Mouse (Mus musculus) testis, postnatal 10 days (tissue): Measurements from ENCODE around the gene Rgmb.

Source experiments
- DNase-seq: peaks from one replicate; pipeline ENCODE4 v3.0.0; 2021; ENCODE audit warnings: low spot score

Gene Rgmb

GRCm38 (mm10) chr17:15830766-15831644 is at the start of gene Rgmb:
TSS of gene Rgmb (minus strand) at chr17:15831039.
- DNase-seq, result peak; percentile 66

- DNase-seq, result no peak
Observed at GRCm38 (mm10) chr17:15874765-15875164, 43.9 kb upstream of the Rgmb start.

- no peak for DNase-seq
Observed at GRCm38 (mm10) chr17:15872093-15872492, 41.3 kb upstream of the Rgmb start.

GRCm38 (mm10) chr17:15865249-15865648 is 34.4 kb upstream of the Rgmb start:
- no peak for DNase-seq

GRCm38 (mm10) chr17:15862355-15862754 is 31.5 kb upstream of the Rgmb start:
- DNase-seq, result no peak

GRCm38 (mm10) chr17:15853121-15853520 is 22.3 kb upstream of the Rgmb start:
- DNase-seq, result no peak

GRCm38 (mm10) chr17:15850544-15850943 is 19.7 kb upstream of the Rgmb start:
- no peak for DNase-seq

GRCm38 (mm10) chr17:15841425-15841824 is 10.6 kb upstream of the Rgmb start:
- no peak for DNase-seq

GRCm38 (mm10) chr17:15832398-15832797 is 1.6 kb upstream of the Rgmb start:
- no peak for DNase-seq

GRCm38 (mm10) chr17:15831810-15832209 is 971 bp upstream of the Rgmb start:
- DNase-seq, result no peak

GRCm38 (mm10) chr17:15830171-15830765 is 571 bp downstream of the Rgmb start:
- DNase-seq, result no peak

GRCm38 (mm10) chr17:15829198-15830170 is 1.4 kb downstream of the Rgmb start:
- DNase-seq, result no peak

GRCm38 (mm10) chr17:15828131-15828917 is 2.5 kb downstream of the Rgmb start:
- DNase-seq, result no peak

- DNase-seq, result no peak
Observed at GRCm38 (mm10) chr17:15826928-15827327, 3.9 kb downstream of the Rgmb start.

GRCm38 (mm10) chr17:15826444-15826909 is 4.4 kb downstream of the Rgmb start:
- DNase-seq, result peak; percentile 100

- DNase-seq, result peak; percentile 76
Observed at GRCm38 (mm10) chr17:15825481-15826396, 5.1 kb downstream of the Rgmb start.

- no peak for DNase-seq
Observed at GRCm38 (mm10) chr17:15824854-15825253, 6.0 kb downstream of the Rgmb start.

GRCm38 (mm10) chr17:15824337-15824736 is 6.5 kb downstream of the Rgmb start:
- no peak for DNase-seq

GRCm38 (mm10) chr17:15823838-15824237 is 7.0 kb downstream of the Rgmb start:
- no peak for DNase-seq

GRCm38 (mm10) chr17:15823215-15823614 is 7.6 kb downstream of the Rgmb start:
- DNase-seq, result no peak
